8 mouse cellular contexts compared by ENCODE assay signal in the genomic region with DNA sequence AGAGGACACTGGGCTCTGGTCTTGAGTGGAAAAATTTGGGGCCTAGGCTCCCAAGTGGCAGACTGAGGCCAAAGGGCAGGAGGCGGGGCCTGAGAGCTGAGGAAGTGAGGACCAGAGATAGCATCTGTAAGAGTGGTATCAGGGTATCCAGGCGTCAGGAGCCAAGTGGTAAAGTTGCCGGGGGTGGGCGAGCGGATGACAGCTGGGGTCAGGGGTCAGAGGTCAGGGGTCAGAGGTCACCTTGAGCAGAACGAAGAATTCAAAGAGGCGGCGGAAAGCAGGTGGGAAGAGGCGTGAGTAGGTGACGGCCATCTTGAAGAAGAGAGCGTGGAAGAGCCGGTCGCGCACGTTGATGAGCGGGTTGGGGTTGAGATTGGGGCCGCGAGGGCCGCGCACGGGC. TPM values are rescaled to one million over a fixed set of nuclear protein-coding genes. Genes with fewer than 3 reads are reported as not detected.
A peak's percentile ranks its signal among the peaks of the same experiment; 100 is the strongest.
DNase-seq lines count a peak whose midpoint lies in the region; ATAC-seq lines count a peak whose summit lies in the region.

No protein-coding gene starts in this region.

- H3K9me3 ChIP-seq in intestine, embryonic 15.5 days, result no peaks in the 10 kb centered on the region
- no peaks in the 10 kb centered on the region for H3K9me3 ChIP-seq in midbrain, embryonic 10.5 days (replicated peaks)

- no peak for ATAC-seq in intestine, embryonic 15.5 days
- no peak for ATAC-seq in activated CD4-positive, CD25-positive, alpha-beta regulatory T cell, adult 4 months

- H3K4me1 ChIP-seq in intestine, embryonic 15.5 days (replicated peaks), result peaks cover 42% of the 10 kb centered on the region
- H3K4me1 ChIP-seq in midbrain, embryonic 10.5 days, result peaks cover 55% of the 10 kb centered on the region

- H3K9ac ChIP-seq in intestine, embryonic 15.5 days, result peak overlapping the region; percentile 92

- peak overlapping the region; percentile 89 for H3K4me2 ChIP-seq in intestine, embryonic 15.5 days (replicated peaks)

- H3K4me3 ChIP-seq in intestine, embryonic 15.5 days (replicated peaks), result peak overlapping the region; percentile 82
- peak overlapping the region; percentile 81 for H3K4me3 ChIP-seq in midbrain, embryonic 10.5 days

- peaks cover 9% of the 10 kb centered on the region for H3K36me3 ChIP-seq in intestine, embryonic 15.5 days
- H3K36me3 ChIP-seq in midbrain, embryonic 10.5 days, result peaks cover 29% of the 10 kb centered on the region

- H3K27me3 ChIP-seq in intestine, embryonic 15.5 days (replicated peaks), result no peaks in the 10 kb centered on the region
- peaks cover 26% of the 10 kb centered on the region for H3K27me3 ChIP-seq in midbrain, embryonic 10.5 days (ENCODE audit: low read depth, poor library complexity, severe bottlenecking)

- under 1% methylated on average over 21 of the region's 21 CpGs for WGBS in intestine, embryonic 15.5 days
- WGBS in midbrain, embryonic 10.5 days, result 2% methylated on average over 21 of the region's 21 CpGs

- intact Hi-C loops in left cerebral cortex, postnatal 4 days (cut with DNase I), result loop anchor here (10.0 kb wide), 1 partner anchor 131 kb away; a partner anchor contains a TSS

- H3K27ac ChIP-seq in intestine, embryonic 15.5 days, result peak overlapping the region; percentile 96
- peak overlapping the region; percentile 91 for H3K27ac ChIP-seq in midbrain, embryonic 10.5 days (replicated peaks)

- peak; percentile 85 for DNase-seq in ZHBTc4 (ENCODE audit: low read depth, low spot score)
- DNase-seq in cerebellum, postnatal 14 days, result peak; percentile 76 to 88
- peak; percentile 68 for DNase-seq in gastrocnemius, adult 8-10 months (ENCODE audit: low spot score in 2 of 2)
- peak; percentile 59 for DNase-seq in left cerebral cortex, postnatal 4 days
- peak; percentile 67 for DNase-seq in midbrain, embryonic 10.5 days (ENCODE audit: low spot score)
- peak; percentile 71 for DNase-seq in skeletal muscle tissue, adult 2 months (ENCODE audit: low read depth, low spot score)

RNA-seq across cellular contexts. Expression of a gene that starts 0.5 kb away (rescaled TPM):
- 10 to 100 TPM; 67.9 to 81.4 (median 74.4) TPM for total RNA-seq in gastrocnemius, adult 8-10 months (2022)
- polyA plus RNA-seq in intestine, embryonic 15.5 days (2015; fragmentation: Nextera tagmentation; extraction: Ambion mirVana), result 18.1 and 19.6 TPM in 2 replicates
- 100 to 1,000 TPM; 117 to 127 TPM for total RNA-seq in left cerebral cortex, postnatal 4 days (2021)
- polyA plus RNA-seq in midbrain, embryonic 10.5 days (2016; fragmentation: Nextera tagmentation; extraction: Ambion mirVana), result 11.0 TPM in 2 replicates
- 1 to 10 TPM; 1.9 to 3.8 TPM for polyA plus RNA-seq in activated CD4-positive, CD25-positive, alpha-beta regulatory T cell, adult 4 months (2017; shearing (Covaris generic))

RNA-seq across cellular contexts. Expression of a gene that starts 4.7 kb away (rescaled TPM):
- total RNA-seq in gastrocnemius, adult 8-10 months (2022), result 1 to 10 TPM; 2.7 to 5.3 (median 4.3) TPM
- polyA plus RNA-seq in intestine, embryonic 15.5 days (2015; fragmentation: Nextera tagmentation; extraction: Ambion mirVana), result 239 and 242 TPM in 2 replicates
- 10 to 100 TPM; 12.4 to 17.2 TPM for total RNA-seq in left cerebral cortex, postnatal 4 days (2021)
- polyA plus RNA-seq in midbrain, embryonic 10.5 days (2016; fragmentation: Nextera tagmentation; extraction: Ambion mirVana), result 198 and 199 TPM in 2 replicates
- polyA plus RNA-seq in activated CD4-positive, CD25-positive, alpha-beta regulatory T cell, adult 4 months (2017; shearing (Covaris generic)), result 100 to 1,000 TPM; 828 to 877 TPM

RNA-seq across cellular contexts. Expression of a gene that starts 12.6 kb away (rescaled TPM):
- total RNA-seq in gastrocnemius, adult 8-10 months (2022), result 1 to 10 TPM; 7.3 to 8.6 (median 8.1) TPM
- polyA plus RNA-seq in intestine, embryonic 15.5 days (2015; fragmentation: Nextera tagmentation; extraction: Ambion mirVana), result 3.0 and 3.7 TPM in 2 replicates
- total RNA-seq in left cerebral cortex, postnatal 4 days (2021), result 1 to 10 TPM; 7.2 to 8.1 TPM
- 3.2 and 4.8 TPM in 2 replicates for polyA plus RNA-seq in midbrain, embryonic 10.5 days (2016; fragmentation: Nextera tagmentation; extraction: Ambion mirVana)
- polyA plus RNA-seq in activated CD4-positive, CD25-positive, alpha-beta regulatory T cell, adult 4 months (2017; shearing (Covaris generic)), result 10 to 100 TPM; 13.2 to 17.0 TPM

RNA-seq across cellular contexts. Expression of a gene that starts 13.2 kb away (rescaled TPM):
- total RNA-seq in gastrocnemius, adult 8-10 months (2022), result under 1 TPM; 0.13 to 0.52 (median 0.36) TPM
- 0.11 TPM in 2 replicates for polyA plus RNA-seq in intestine, embryonic 15.5 days (2015; fragmentation: Nextera tagmentation; extraction: Ambion mirVana)
- under 1 TPM; 0.12 to 0.30 TPM for total RNA-seq in left cerebral cortex, postnatal 4 days (2021)
- 0.25 and 0.30 TPM in 2 replicates for polyA plus RNA-seq in midbrain, embryonic 10.5 days (2016; fragmentation: Nextera tagmentation; extraction: Ambion mirVana)
- not detected for polyA plus RNA-seq in activated CD4-positive, CD25-positive, alpha-beta regulatory T cell, adult 4 months (2017; shearing (Covaris generic))

RNA-seq across cellular contexts. Expression of a gene that starts 23.7 kb away (rescaled TPM):
- 10 to 100 TPM; 20.1 to 26.7 (median 23.0) TPM for total RNA-seq in gastrocnemius, adult 8-10 months (2022)
- polyA plus RNA-seq in intestine, embryonic 15.5 days (2015; fragmentation: Nextera tagmentation; extraction: Ambion mirVana), result 90.3 and 94.8 TPM in 2 replicates
- 10 to 100 TPM; 51.7 to 55.8 TPM for total RNA-seq in left cerebral cortex, postnatal 4 days (2021)
- 136 and 155 TPM in 2 replicates for polyA plus RNA-seq in midbrain, embryonic 10.5 days (2016; fragmentation: Nextera tagmentation; extraction: Ambion mirVana)
- polyA plus RNA-seq in activated CD4-positive, CD25-positive, alpha-beta regulatory T cell, adult 4 months (2017; shearing (Covaris generic)), result 10 to 100 TPM; 63.9 to 70.0 TPM
